Mouse (Mus musculus): ENCODE results near the gene Pias3. TPM values are rescaled to one million over a fixed set of nuclear protein-coding genes. Genes with fewer than 3 reads are reported as not detected.

Gene Pias3
- polyA plus RNA-seq, 1 experiment from 2014 or later: 47.0 TPM

DNA sequence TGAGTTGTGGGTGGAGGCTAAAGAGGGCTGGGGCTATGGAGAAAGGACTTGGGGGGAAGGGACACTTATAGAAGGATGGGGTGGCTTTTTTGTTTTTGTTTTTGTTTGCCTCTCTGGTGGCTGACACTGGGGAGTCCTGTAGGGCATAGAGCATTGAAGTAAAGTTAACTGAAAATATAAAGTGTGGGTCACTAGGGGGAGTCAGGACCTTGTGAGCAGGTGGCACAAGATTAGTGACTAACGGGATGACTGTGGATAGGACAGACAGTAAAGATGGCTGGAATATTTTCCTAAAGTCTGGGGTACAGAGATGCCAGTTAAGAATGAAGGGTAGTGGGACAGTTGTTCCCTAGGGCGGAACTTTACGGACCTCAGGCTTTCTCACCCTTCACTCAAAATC, 5.9 kb upstream of the Pias3 start:
- 0 out of 2 replicates have a peak, but pooled peaks have one; percentile 12 for ATAC-seq (ENCODE audit: low FRiP score, low read depth)
- no peak overlapping the region for H3K9ac ChIP-seq (replicated peaks)
- H3K9me3 ChIP-seq: no peaks in the 10 kb centered on the region
- no peak overlapping the region for H3K4me2 ChIP-seq (replicated peaks)
- H3K4me3 ChIP-seq: no peak overlapping the region
- 54% methylated on average over 3 of the region's 3 CpGs for WGBS
- H3K36me3 ChIP-seq: no peaks in the 10 kb centered on the region
- peaks cover 12% of the 10 kb centered on the region; the same call in 1 of the 2 replicates for H3K27me3 ChIP-seq
- H3K4me1 ChIP-seq: peaks cover 12% of the 10 kb centered on the region
- H3K27ac ChIP-seq (replicated peaks): no peak overlapping the region

DNA sequence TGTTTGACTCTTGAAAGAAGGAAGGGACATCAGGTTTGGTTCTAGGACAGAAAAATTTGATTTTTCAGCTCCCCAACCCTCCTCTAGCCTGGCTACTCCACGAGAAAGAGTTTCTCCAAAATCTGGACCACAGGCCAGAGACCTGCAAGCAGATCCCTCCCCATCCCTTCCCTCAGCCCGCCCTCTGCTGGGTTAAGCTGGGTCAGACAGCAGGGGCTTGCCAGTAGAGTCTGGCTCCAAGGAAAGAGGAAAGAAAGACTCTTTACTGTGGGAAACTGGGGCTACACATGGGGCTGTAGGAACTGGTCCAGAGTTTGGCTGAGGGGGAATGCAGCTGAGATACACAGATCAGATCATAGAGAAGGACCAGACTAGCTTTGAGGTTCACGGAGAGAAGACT, 3.7 kb upstream of the Pias3 start:
- WGBS: 15% methylated on average over 3 of the region's 3 CpGs

DNA sequence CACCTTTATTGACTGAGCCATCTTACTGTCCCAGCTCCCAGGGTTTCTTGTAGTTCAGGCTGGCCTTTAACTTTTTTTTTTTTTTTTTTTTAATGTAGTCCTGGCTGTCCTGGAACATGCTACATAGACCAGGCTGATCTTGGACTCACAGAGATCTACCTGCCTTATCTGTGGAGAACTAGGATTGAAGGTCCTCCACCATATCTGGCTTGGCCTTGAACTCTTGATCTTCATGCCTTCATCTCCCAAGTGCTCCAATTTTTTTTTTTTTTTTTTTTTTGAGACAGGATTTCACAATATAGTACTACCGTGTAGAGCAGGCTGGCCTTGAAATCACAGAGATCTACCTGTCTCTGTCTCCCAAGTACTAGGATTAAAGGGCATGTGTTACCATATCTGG, 2.6 kb upstream of the Pias3 start:
- Histone ChIP-seq H3K4me1 (peaks cover 26% of the 10 kb centered on the region), H3K9ac (replicated peaks) (no peak overlapping the region)
- 88% methylated on average over 1 of the region's 1 CpGs for WGBS

More for the DNA sequence above, 3.7 kb upstream of the Pias3 start:
- no peak overlapping the region for H3K9ac ChIP-seq (replicated peaks)
- no peaks in the 10 kb centered on the region for H3K9me3 ChIP-seq
- H3K4me2 ChIP-seq (replicated peaks): no peak overlapping the region
- H3K4me1 ChIP-seq: peaks cover 21% of the 10 kb centered on the region
- H3K27ac ChIP-seq (replicated peaks): no peak overlapping the region
- H3K27me3 ChIP-seq: peaks cover 9% of the 10 kb centered on the region; the same call in 1 of the 2 replicates
- no peaks in the 10 kb centered on the region for H3K36me3 ChIP-seq
- no peak for ATAC-seq (ENCODE audit: low FRiP score, low read depth)
- H3K4me3 ChIP-seq: no peak overlapping the region

DNA sequence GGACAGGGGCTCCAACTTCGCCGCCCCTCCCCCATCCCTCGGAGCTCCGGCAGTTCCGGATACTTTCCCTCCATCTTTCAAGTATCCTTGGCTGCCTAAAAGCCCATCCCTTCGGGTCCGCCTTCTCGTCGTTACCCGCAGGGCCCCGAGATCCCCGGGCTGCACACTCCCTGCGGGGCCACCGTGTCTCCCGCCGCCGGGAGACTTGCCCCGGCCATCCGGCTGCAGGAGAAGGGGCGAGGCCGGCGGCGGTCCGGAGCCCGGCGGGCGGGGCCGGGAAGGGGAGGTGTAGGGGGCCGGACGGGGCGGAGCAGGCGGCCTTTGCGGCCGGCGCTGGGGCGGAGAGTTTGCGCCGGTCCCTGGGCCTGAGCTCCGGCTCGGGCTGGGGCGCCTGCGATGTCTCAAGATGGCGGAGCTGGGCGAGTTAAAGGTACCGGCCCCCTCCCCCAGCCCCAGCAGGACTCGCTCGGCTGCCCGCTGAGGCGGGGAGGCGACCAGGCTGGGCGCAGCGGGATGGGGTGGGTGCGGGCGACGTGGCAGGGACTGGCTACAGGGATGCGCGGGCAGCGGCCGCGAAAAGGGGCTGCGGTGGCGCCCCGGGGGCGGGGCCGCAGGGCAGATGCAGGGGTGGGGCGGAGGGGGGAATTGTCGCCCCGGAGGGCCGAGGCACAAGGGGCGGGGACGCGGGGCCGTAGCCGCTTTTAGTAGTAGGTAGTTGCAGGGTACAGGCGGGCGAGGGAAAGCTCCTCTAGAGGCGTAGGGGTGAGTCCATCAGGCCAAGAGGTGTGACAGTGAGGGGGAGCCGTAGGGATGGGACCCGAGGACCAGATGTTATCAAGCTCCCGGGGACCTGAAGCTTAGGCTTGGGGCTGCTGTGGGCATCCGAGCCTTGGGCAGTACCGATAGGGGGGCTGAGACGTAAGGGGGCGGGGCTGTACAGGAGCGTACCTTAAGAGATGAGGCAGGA, 865 bp downstream of the Pias3 start:
- WGBS: under 1% methylated on average over 74 of the region's 85 CpGs

More for the DNA sequence above, 2.6 kb upstream of the Pias3 start:
- Histone ChIP-seq H3K9me3 (no peaks in the 10 kb centered on the region), H3K4me2 (replicated peaks) (no peak overlapping the region), H3K27me3 (peaks cover 9% of the 10 kb centered on the region; the same call in 1 of the 2 replicates), H3K36me3 (no peaks in the 10 kb centered on the region), H3K4me3 (no peak overlapping the region), H3K27ac (replicated peaks) (no peak overlapping the region)
- no peak for ATAC-seq (ENCODE audit: low FRiP score, low read depth)

DNA sequence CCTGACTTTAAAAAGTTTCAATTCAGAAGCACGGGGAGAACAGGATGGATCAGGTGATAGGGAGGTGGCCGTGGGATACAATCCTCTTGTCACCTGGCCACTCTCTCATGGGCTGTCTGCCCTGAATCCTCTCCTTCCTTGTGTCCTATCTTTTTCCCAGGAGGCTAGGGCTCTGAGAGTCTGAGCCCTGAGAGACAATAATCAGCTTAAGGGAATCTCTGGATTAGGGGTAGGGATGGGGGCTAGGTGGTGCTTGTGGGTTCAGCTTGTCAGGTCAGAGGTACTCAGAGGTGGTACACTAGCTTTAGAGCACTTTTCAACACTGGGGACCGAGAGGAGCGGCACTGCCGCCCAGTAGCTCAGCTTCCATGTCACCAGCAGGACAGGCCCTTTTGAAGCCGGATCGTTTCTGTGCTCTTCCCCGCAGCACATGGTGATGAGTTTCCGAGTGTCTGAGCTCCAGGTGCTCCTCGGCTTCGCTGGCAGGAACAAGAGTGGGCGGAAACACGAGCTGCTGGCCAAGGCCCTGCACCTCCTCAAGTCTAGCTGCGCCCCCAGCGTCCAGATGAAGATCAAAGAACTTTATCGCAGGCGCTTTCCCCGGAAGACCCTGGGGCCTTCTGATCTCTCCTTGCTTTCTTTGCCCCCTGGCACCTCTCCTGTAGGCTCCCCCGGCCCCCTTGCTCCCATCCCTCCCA, 3.0 kb downstream of the Pias3 start:
- WGBS: 49% methylated on average over 19 of the region's 19 CpGs
- H3K4me1 ChIP-seq: peaks cover 19% of the 10 kb centered on the region
- H3K4me2 ChIP-seq (replicated peaks): no peak overlapping the region
- H3K9ac ChIP-seq (replicated peaks): no peak overlapping the region
- no peak overlapping the region for H3K4me3 ChIP-seq
- no peaks in the 10 kb centered on the region for H3K27me3 ChIP-seq
- peaks cover 38% of the 10 kb centered on the region for H3K36me3 ChIP-seq
- ATAC-seq (ENCODE audit: low FRiP score, low read depth): no peak
- H3K9me3 ChIP-seq: no peaks in the 10 kb centered on the region
- no peak overlapping the region; the same call in 1 of the 2 replicates for H3K27ac ChIP-seq (replicated peaks)

More for the DNA sequence above, 865 bp downstream of the Pias3 start:
- ATAC-seq (ENCODE audit: low FRiP score, low read depth): peak; percentile 91
- H3K4me2 ChIP-seq (replicated peaks): peak overlapping the region; percentile 71
- peak overlapping the region; percentile 86 for H3K9ac ChIP-seq (replicated peaks)
- peak overlapping the region; percentile 95 for H3K27ac ChIP-seq (replicated peaks)
- no peaks in the 10 kb centered on the region for H3K27me3 ChIP-seq
- H3K4me1 ChIP-seq: peaks cover 19% of the 10 kb centered on the region
- H3K4me3 ChIP-seq: peak overlapping the region; percentile 70
- H3K9me3 ChIP-seq: no peaks in the 10 kb centered on the region
- H3K36me3 ChIP-seq: peaks cover 22% of the 10 kb centered on the region

DNA sequence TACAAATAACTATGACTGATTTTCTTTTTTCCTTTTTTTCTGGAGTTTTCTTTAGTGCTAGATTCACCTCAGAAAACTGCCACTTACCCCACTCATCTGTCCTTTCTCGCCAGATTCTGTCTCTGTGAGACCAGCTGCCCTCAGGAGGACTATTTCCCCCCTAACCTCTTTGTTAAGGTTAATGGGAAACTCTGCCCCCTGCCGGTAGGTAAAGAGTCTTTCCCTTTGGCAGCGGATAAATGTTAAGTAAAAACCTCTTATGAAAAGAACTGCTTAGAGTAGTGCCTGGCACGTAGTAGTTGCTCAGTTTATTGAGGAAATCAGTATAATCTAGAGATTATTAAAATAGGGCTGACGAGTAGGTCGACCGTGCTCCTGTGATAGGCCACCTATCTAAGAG, 4.2 kb downstream of the Pias3 start:
- H3K9me3 ChIP-seq: no peaks in the 10 kb centered on the region
- no peak overlapping the region for H3K9ac ChIP-seq (replicated peaks)
- WGBS: 54% methylated on average over 7 of the region's 7 CpGs
- H3K27ac ChIP-seq (replicated peaks): no peak overlapping the region
- peaks cover 19% of the 10 kb centered on the region for H3K4me1 ChIP-seq
- ATAC-seq (ENCODE audit: low FRiP score, low read depth): no peak
- H3K27me3 ChIP-seq: no peaks in the 10 kb centered on the region
- H3K4me2 ChIP-seq (replicated peaks): no peak overlapping the region
- no peak overlapping the region for H3K4me3 ChIP-seq
- H3K36me3 ChIP-seq: peaks cover 51% of the 10 kb centered on the region

DNA sequence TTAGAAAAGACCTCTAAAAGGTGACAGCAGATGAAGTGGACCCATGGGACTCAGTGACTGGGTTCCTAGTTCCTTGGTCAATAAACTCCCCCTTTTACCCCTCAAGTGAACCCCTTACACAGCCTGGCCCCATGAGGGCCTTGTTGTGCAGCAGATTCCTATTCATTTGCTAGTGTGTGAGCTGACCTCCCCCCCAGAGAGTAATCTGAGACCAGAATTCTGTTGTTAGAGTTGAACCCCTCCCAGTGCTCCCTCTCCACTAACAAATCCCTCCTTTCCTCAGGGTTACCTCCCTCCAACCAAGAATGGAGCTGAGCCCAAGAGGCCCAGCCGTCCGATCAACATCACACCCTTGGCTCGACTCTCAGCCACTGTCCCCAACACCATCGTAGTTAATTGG, 4.8 kb downstream of the Pias3 start:
- no peak overlapping the region for H3K27ac ChIP-seq (replicated peaks)
- no peaks in the 10 kb centered on the region for H3K27me3 ChIP-seq
- no peaks in the 10 kb centered on the region for H3K9me3 ChIP-seq
- no peak overlapping the region for H3K9ac ChIP-seq (replicated peaks)
- 86% methylated on average over 4 of the region's 4 CpGs for WGBS
- peaks cover 51% of the 10 kb centered on the region for H3K36me3 ChIP-seq
- H3K4me2 ChIP-seq (replicated peaks): no peak overlapping the region
- peaks cover 15% of the 10 kb centered on the region for H3K4me1 ChIP-seq
- no peak for ATAC-seq (ENCODE audit: low FRiP score, low read depth)
- H3K4me3 ChIP-seq: no peak overlapping the region

DNA sequence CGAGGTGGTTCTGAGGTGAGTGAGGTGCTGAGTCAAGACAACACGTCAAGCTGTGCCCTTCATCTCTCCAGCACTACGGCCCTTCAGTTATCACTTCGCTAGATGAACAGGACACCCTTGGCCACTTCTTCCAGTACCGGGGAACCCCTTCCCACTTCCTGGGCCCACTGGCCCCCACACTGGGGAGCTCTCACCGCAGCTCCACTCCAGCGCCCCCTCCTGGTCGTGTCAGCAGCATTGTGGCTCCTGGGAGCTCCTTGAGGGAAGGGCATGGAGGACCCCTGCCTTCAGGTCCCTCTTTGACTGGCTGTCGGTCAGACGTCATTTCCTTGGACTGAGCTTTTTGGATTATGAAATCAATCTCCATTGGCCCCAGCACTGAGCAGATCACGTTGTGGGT, 8.6 kb downstream of the Pias3 start:
- H3K4me2 ChIP-seq (replicated peaks): no peak overlapping the region
- no peaks in the 10 kb centered on the region for H3K9me3 ChIP-seq
- peaks cover 7% of the 10 kb centered on the region; the same call in 1 of the 2 replicates for H3K4me1 ChIP-seq
- no peak overlapping the region for H3K27ac ChIP-seq (replicated peaks)
- H3K36me3 ChIP-seq: peaks cover 50% of the 10 kb centered on the region
- WGBS: 72% methylated on average over 11 of the region's 11 CpGs
- ATAC-seq (ENCODE audit: low FRiP score, low read depth): no peak
- no peak overlapping the region for H3K9ac ChIP-seq (replicated peaks)
- H3K4me3 ChIP-seq: no peak overlapping the region
- H3K27me3 ChIP-seq: peaks cover 16% of the 10 kb centered on the region

DNA sequence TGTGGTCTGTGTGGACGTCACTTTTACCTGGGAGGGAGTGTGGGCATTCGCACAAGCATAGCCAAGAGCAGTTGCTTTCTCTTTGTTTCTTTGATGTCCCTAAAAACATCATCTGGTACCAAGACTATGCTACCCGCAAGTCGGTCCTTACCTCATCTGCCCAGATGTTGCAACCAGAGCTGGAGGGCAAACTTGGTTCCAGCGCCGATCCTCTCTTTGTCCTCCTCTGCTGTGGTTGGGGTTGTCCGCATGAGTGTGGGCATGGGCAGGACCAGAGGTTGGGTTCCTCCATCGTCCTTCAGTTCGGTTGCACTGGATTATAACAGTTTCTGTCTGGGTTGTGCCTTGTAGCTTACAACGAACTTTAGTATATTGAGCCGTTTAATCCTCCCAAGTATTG, 10.0 kb downstream of the Pias3 start:
- no peak for ATAC-seq (ENCODE audit: low FRiP score, low read depth)
- no peak overlapping the region for H3K4me2 ChIP-seq (replicated peaks)
- 89% methylated on average over 11 of the region's 11 CpGs for WGBS

DNA sequence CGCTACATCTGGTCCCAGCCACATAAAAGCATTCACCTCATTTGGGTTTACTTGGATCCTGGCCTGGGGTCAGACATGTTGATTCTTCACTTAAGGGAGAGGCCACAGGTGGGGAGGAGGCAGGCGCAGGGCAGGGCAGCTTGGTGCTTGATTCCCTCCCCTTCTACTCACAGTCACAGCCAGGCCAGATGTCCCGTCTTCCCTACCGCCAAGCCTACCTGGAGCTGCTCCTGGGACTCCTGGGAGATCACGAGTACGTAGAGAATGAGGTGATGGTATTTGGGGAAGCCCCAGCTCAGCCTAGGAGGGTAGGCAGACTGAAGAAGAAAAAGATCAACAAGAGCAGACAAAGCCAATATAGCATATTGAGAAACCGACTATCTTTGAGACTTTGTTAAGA, 10.8 kb downstream of the Pias3 start:
- peaks cover 45% of the 10 kb centered on the region for H3K36me3 ChIP-seq
- no peak for ATAC-seq (ENCODE audit: low FRiP score, low read depth)
- 74% methylated on average over 7 of the region's 7 CpGs for WGBS
- no peaks in the 10 kb centered on the region for H3K9me3 ChIP-seq
- peaks cover 7% of the 10 kb centered on the region; the same call in 1 of the 2 replicates for H3K4me1 ChIP-seq
- H3K4me3 ChIP-seq: no peak overlapping the region
- no peak overlapping the region for H3K4me2 ChIP-seq (replicated peaks)
- no peak overlapping the region for H3K27ac ChIP-seq (replicated peaks)
- H3K9ac ChIP-seq (replicated peaks): no peak overlapping the region
- peaks cover 16% of the 10 kb centered on the region for H3K27me3 ChIP-seq

More for the DNA sequence above, 10.0 kb downstream of the Pias3 start:
- Histone ChIP-seq H3K4me1 (peaks cover 7% of the 10 kb centered on the region; the same call in 1 of the 2 replicates), H3K27me3 (peaks cover 16% of the 10 kb centered on the region), H3K36me3 (peaks cover 45% of the 10 kb centered on the region), H3K9me3 (no peaks in the 10 kb centered on the region), H3K9ac (replicated peaks) (no peak overlapping the region), H3K4me3 (no peak overlapping the region), H3K27ac (replicated peaks) (no peak overlapping the region)

DNA sequence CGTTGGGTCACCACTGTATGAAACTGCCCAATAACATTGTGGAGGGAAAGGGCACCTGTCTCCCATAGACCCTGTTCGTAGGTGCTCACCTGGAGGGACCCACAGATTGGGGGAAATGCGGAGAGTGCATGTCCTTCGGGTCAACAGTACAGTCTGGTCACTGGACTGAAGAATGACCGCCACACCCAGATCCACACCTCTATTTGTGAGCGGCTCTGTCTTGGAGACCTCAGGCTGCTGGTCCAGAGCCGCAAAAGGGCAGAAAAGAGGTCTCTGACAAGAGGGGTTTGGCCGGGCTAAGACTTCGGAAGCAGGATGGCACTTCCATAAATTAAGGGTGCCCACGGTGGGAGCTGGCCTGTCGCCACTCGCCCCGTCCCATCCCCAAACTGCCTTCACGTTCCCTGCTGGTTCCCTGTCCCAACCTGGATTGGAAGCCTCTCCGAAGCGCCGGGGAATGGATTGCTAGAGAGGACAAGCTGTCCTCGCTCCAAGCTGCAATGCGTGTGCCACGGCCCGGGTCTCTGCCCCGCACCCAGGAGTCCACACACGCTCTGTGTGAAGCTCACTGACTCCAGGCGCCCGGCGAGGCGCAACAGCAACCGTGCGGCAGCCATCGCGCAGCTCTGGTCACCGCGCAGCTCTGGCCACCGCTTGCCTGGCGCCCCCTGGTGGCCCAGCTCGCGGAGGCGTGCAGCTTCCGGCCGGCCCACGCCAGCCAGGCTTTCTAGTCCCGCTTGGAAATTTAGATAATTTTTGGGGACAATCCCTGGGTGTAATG, 11.9 kb downstream of the Pias3 start, which contains the start of gene Nudt17:
Gene Nudt17, minus strand, starts transcription at position 660 of the 781 bp plus-strand sequence.
- Histone ChIP-seq H3K4me1 (peaks cover 7% of the 10 kb centered on the region; the same call in 1 of the 2 replicates), H3K4me2 (replicated peaks) (peak within 1 kb of the TSS; percentile 93), H3K27ac (replicated peaks) (no peak within 1 kb of the TSS), H3K36me3 (peaks cover 50% of the 10 kb centered on the region), H3K4me3 (peak within 1 kb of the TSS; percentile 51), H3K9ac (replicated peaks) (peak within 1 kb of the TSS; percentile 65), H3K9me3 (no peaks in the 10 kb centered on the region), H3K27me3 (peaks cover 16% of the 10 kb centered on the region)
- ATAC-seq (ENCODE audit: low FRiP score, low read depth): peak; percentile 89
- WGBS: 6% methylated on average over 42 of the region's 42 CpGs
